Mouse (Mus musculus): ENCODE data around the gene Gm42906. TPM values are rescaled to one million over a fixed set of nuclear protein-coding genes. Genes with fewer than 3 reads are reported as not detected.
A peak's percentile ranks its signal among the peaks of the same experiment; 100 is the strongest.

Gene Gm42906
- polyA plus RNA-seq, 1 experiment from 2014 or later = not detected

DNA sequence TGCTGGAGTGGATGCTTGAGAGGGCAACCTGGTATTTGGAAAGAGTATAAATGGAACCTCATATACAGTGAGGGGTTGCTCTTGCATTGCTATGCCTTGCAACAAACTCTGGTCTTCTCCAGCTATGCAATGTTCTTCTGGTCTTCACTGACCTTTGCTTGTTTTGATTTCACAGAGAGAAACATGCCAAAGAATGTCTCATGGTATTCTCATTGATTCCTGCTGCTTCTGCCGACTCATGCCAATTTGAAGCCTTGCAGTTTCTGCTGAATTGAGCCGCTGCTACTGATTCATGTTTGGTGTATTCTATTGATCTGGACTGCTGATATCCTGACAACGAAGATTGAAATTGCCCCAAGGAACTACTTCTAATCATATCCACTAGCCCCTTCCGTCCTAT is 134.4 kb downstream of the Gm42906 start:
- H3K27me3 ChIP-seq = no peaks in the 10 kb centered on the region
- H3K9ac ChIP-seq = no peak overlapping the region
- H3K4me1 ChIP-seq = no peaks in the 10 kb centered on the region
- no peak overlapping the region for H3K27ac ChIP-seq (replicated peaks)
- H3K9me3 ChIP-seq (replicated peaks) = no peaks in the 10 kb centered on the region
- no peak overlapping the region for H3K4me3 ChIP-seq (replicated peaks)
- H3K36me3 ChIP-seq = no peaks in the 10 kb centered on the region
- 79% methylated on average over 4 of the region's 4 CpGs for WGBS
- H3K4me2 ChIP-seq (replicated peaks) = no peak overlapping the region
- no peak for ATAC-seq (ENCODE audit: insufficient number of reproducible peaks, low FRiP score, low TSS enrichment, low read depth)

- 21% methylated on average over 1 of the region's 1 CpGs for WGBS
- H3K4me2 ChIP-seq (replicated peaks) = no peak overlapping the region
- H3K9ac ChIP-seq = no peak overlapping the region
- H3K9me3 ChIP-seq (replicated peaks) = no peaks in the 10 kb centered on the region
- no peaks in the 10 kb centered on the region for H3K36me3 ChIP-seq
- H3K4me3 ChIP-seq (replicated peaks) = no peak overlapping the region
- no peak for ATAC-seq (ENCODE audit: insufficient number of reproducible peaks, low FRiP score, low TSS enrichment, low read depth)
- no peaks in the 10 kb centered on the region for H3K27me3 ChIP-seq
- no peaks in the 10 kb centered on the region for H3K4me1 ChIP-seq
- no peak overlapping the region for H3K27ac ChIP-seq (replicated peaks)
These were observed 135.7 kb downstream of the Gm42906 start for GRCm38 (mm10) chr5:151292310-151292709.

- Histone ChIP-seq H3K4me3 (replicated peaks) (no peak overlapping the region), H3K27ac (replicated peaks) (peak overlapping the region; percentile 44; the same call in 1 of the 2 replicates), H3K4me1 (0 out of 2 replicates have a peak, but pooled peaks cover 3% of the 10 kb centered on the region), H3K4me2 (replicated peaks) (no peak overlapping the region), H3K9ac (no peak overlapping the region), H3K27me3 (no peaks in the 10 kb centered on the region), H3K9me3 (replicated peaks) (no peaks in the 10 kb centered on the region), H3K36me3 (no peaks in the 10 kb centered on the region)
- 39% methylated on average over 1 of the region's 1 CpGs for WGBS
- peak; percentile 51; the same call in 1 of the 2 replicates for ATAC-seq (ENCODE audit: insufficient number of reproducible peaks, low FRiP score, low TSS enrichment, low read depth)
These were observed 141.6 kb downstream of the Gm42906 start for GRCm38 (mm10) chr5:151286331-151286730.

- 89% methylated on average over 7 of the region's 7 CpGs for WGBS
These were observed 148.4 kb downstream of the Gm42906 start for GRCm38 (mm10) chr5:151279531-151279930.

DNA sequence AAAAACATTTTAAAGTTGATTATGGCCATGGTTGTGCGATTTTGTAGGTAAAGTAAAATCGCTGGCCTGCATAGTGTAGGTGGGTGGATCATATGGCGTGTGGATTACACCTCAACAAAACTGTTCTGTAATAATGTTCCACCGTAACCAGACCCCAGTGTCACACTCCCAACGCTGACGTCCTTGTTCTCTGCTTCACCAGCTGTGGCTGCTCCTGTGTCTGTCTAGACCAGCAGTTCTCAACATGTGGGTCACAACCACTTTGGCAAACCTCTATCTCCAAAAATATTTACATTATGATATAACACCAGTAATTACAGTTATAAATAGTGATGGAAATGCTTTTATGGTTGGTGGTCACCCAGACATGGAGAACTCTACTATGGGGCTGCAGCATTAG is 150.0 kb downstream of the Gm42906 start:
- WGBS = 85% methylated on average over 6 of the region's 6 CpGs
- no peak for ATAC-seq (ENCODE audit: insufficient number of reproducible peaks, low FRiP score, low TSS enrichment, low read depth)

More at GRCm38 (mm10) chr5:151279531-151279930, 148.4 kb downstream of the Gm42906 start:
- no peak for ATAC-seq (ENCODE audit: insufficient number of reproducible peaks, low FRiP score, low TSS enrichment, low read depth)
- Histone ChIP-seq H3K4me2 (replicated peaks) (no peak overlapping the region), H3K4me1 (no peaks in the 10 kb centered on the region), H3K4me3 (replicated peaks) (no peak overlapping the region), H3K27me3 (no peaks in the 10 kb centered on the region), H3K9ac (no peak overlapping the region), H3K27ac (replicated peaks) (no peak overlapping the region), H3K9me3 (replicated peaks) (no peaks in the 10 kb centered on the region), H3K36me3 (no peaks in the 10 kb centered on the region)

DNA sequence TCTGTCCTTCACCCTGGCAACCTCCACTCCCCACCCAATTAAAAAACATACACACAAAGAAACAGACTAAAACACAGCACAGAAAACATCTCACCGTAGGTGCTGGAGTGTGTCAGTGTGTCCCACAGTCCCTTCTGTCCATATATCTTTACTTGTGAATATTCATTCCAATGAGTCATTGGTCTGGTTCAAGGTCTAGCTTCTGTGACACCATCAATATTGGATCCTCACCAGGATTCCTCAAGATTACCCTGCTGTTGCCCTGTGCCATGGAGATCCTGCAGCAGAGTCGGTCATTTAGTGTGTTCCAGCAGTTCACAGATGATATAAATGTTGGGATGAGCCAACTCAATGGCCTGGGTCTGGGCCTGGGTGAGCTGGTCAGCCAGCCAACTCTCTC is 152.0 kb downstream of the Gm42906 start:
- Histone ChIP-seq H3K4me1 (no peaks in the 10 kb centered on the region), H3K36me3 (no peaks in the 10 kb centered on the region), H3K4me2 (replicated peaks) (no peak overlapping the region), H3K27me3 (no peaks in the 10 kb centered on the region), H3K9ac (no peak overlapping the region), H3K27ac (replicated peaks) (no peak overlapping the region), H3K4me3 (replicated peaks) (no peak overlapping the region), H3K9me3 (replicated peaks) (no peaks in the 10 kb centered on the region)
- WGBS = 92% methylated on average over 2 of the region's 2 CpGs
- no peak for ATAC-seq (ENCODE audit: insufficient number of reproducible peaks, low FRiP score, low TSS enrichment, low read depth)

More for the DNA sequence above, 150.0 kb downstream of the Gm42906 start:
- Histone ChIP-seq H3K4me1 (no peaks in the 10 kb centered on the region), H3K36me3 (no peaks in the 10 kb centered on the region), H3K4me3 (replicated peaks) (no peak overlapping the region), H3K9ac (no peak overlapping the region), H3K9me3 (replicated peaks) (no peaks in the 10 kb centered on the region), H3K27ac (replicated peaks) (no peak overlapping the region), H3K27me3 (no peaks in the 10 kb centered on the region), H3K4me2 (replicated peaks) (no peak overlapping the region)

DNA sequence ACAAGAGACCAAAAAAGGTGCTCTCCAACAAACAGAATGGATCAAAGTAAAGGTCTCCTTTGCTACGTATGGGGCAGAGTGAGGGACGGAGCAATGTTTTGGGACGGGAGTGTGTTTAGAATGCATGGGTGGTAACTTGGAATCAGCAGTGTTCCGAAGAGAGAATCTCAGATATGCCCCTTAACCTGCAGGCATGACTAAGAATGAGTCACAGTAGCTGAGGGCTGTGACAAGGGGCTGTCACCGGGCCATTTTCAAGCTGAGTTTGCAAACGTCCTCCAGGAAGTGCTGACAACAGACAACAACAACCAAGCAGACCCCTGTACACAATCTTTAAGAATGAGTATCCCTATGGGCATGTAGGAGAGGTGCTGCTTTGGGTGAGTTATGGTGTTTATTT is 153.7 kb downstream of the Gm42906 start:
- Histone ChIP-seq H3K9ac (no peak overlapping the region), H3K4me2 (replicated peaks) (no peak overlapping the region), H3K4me1 (no peaks in the 10 kb centered on the region), H3K4me3 (replicated peaks) (no peak overlapping the region), H3K36me3 (no peaks in the 10 kb centered on the region), H3K27me3 (no peaks in the 10 kb centered on the region), H3K9me3 (replicated peaks) (no peaks in the 10 kb centered on the region), H3K27ac (replicated peaks) (no peak overlapping the region)
- ATAC-seq (ENCODE audit: insufficient number of reproducible peaks, low FRiP score, low TSS enrichment, low read depth) = no peak
- WGBS = 71% methylated on average over 6 of the region's 6 CpGs

GRCm38 (mm10) chr5:151270815-151271214 is 157.1 kb downstream of the Gm42906 start:
- no peaks in the 10 kb centered on the region for H3K27me3 ChIP-seq
- H3K9ac ChIP-seq = no peak overlapping the region
- ATAC-seq (ENCODE audit: insufficient number of reproducible peaks, low FRiP score, low TSS enrichment, low read depth) = no peak
- H3K9me3 ChIP-seq (replicated peaks) = no peaks in the 10 kb centered on the region
- no peak overlapping the region for H3K27ac ChIP-seq (replicated peaks)
- no peak overlapping the region for H3K4me3 ChIP-seq (replicated peaks)
- H3K36me3 ChIP-seq = no peaks in the 10 kb centered on the region
- WGBS = 94% methylated on average over 5 of the region's 5 CpGs
- H3K4me2 ChIP-seq (replicated peaks) = no peak overlapping the region
- H3K4me1 ChIP-seq = no peaks in the 10 kb centered on the region

GRCm38 (mm10) chr5:151266896-151267634 is 160.9 kb downstream of the Gm42906 start:
- Histone ChIP-seq H3K9me3 (replicated peaks) (no peaks in the 10 kb centered on the region), H3K4me1 (no peaks in the 10 kb centered on the region), H3K36me3 (no peaks in the 10 kb centered on the region), H3K27ac (replicated peaks) (no peak overlapping the region), H3K4me3 (replicated peaks) (no peak overlapping the region), H3K27me3 (no peaks in the 10 kb centered on the region), H3K4me2 (replicated peaks) (no peak overlapping the region), H3K9ac (no peak overlapping the region)
- no peak for ATAC-seq (ENCODE audit: insufficient number of reproducible peaks, low FRiP score, low TSS enrichment, low read depth)
- WGBS = 79% methylated on average over 14 of the region's 14 CpGs

- no peaks in the 10 kb centered on the region for H3K9me3 ChIP-seq (replicated peaks)
- no peak overlapping the region for H3K9ac ChIP-seq
- no peak for ATAC-seq (ENCODE audit: insufficient number of reproducible peaks, low FRiP score, low TSS enrichment, low read depth)
- H3K4me1 ChIP-seq = no peaks in the 10 kb centered on the region
- H3K27me3 ChIP-seq = no peaks in the 10 kb centered on the region
- H3K4me3 ChIP-seq (replicated peaks) = no peak overlapping the region
- no peak overlapping the region for H3K27ac ChIP-seq (replicated peaks)
- H3K4me2 ChIP-seq (replicated peaks) = no peak overlapping the region
- H3K36me3 ChIP-seq = no peaks in the 10 kb centered on the region
- WGBS = 80% methylated on average over 2 of the region's 2 CpGs
These were observed 166.4 kb downstream of the Gm42906 start for GRCm38 (mm10) chr5:151261558-151261957.

GRCm38 (mm10) chr5:151252213-151252612 is 175.8 kb downstream of the Gm42906 start:
- WGBS = 63% methylated on average over 8 of the region's 8 CpGs
- H3K4me2 ChIP-seq (replicated peaks) = no peak overlapping the region
- ATAC-seq (ENCODE audit: insufficient number of reproducible peaks, low FRiP score, low TSS enrichment, low read depth) = no peak
- no peak overlapping the region for H3K9ac ChIP-seq
- H3K4me3 ChIP-seq (replicated peaks) = no peak overlapping the region
- H3K9me3 ChIP-seq (replicated peaks) = no peaks in the 10 kb centered on the region
- no peaks in the 10 kb centered on the region for H3K27me3 ChIP-seq
- no peak overlapping the region for H3K27ac ChIP-seq (replicated peaks)
- no peaks in the 10 kb centered on the region for H3K4me1 ChIP-seq
- no peaks in the 10 kb centered on the region for H3K36me3 ChIP-seq

GRCm38 (mm10) chr5:151251656-151252055 is 176.3 kb downstream of the Gm42906 start:
- no peaks in the 10 kb centered on the region for H3K9me3 ChIP-seq (replicated peaks)
- no peak overlapping the region for H3K9ac ChIP-seq
- H3K36me3 ChIP-seq = no peaks in the 10 kb centered on the region
- H3K4me2 ChIP-seq (replicated peaks) = no peak overlapping the region
- no peak overlapping the region for H3K4me3 ChIP-seq (replicated peaks)
- WGBS = 88% methylated on average over 8 of the region's 8 CpGs
- H3K27me3 ChIP-seq = no peaks in the 10 kb centered on the region
- ATAC-seq (ENCODE audit: insufficient number of reproducible peaks, low FRiP score, low TSS enrichment, low read depth) = no peak
- no peaks in the 10 kb centered on the region for H3K4me1 ChIP-seq
- no peak overlapping the region for H3K27ac ChIP-seq (replicated peaks)
